Mouse (Mus musculus) intestine, embryonic 14.5 days (tissue): ENCODE data around the gene Tenm3. TPM values are rescaled to one million over a fixed set of nuclear protein-coding genes. Genes with fewer than 3 reads are reported as not detected.

ENCODE experiments used
- ATAC-seq: fragments of 200-750 bp; cut with Nextera tagmentation; replicated peaks from 2 replicates; pipeline ENCODE4 v1.8.0; 2017; ENCODE audit warnings: low read depth, moderate number of reproducible peaks, moderate TSS enrichment, moderate library complexity; ENCODE audit not compliant: low FRiP score, low TSS enrichment
- DNase-seq: peaks from one replicate; pipeline ENCODE4 v3.0.0-alpha.2; 2018; ENCODE audit warnings: low spot score
- H3K27ac ChIP-seq: fragments of 300-500 bp; sonication (generic); 2 replicates; pipeline ENCODE4 v1.5.1; 2014; ENCODE audit warnings: low read depth, mild to moderate bottlenecking, control low read depth
- H3K27me3 ChIP-seq: fragments of 300-500 bp; sonication (generic); replicated peaks from 2 replicates; pipeline ENCODE4 v1.6.1; 2014; ENCODE audit warnings: low read length, control low read depth; ENCODE audit not compliant: control insufficient read depth, insufficient read depth
- H3K36me3 ChIP-seq: fragments of 300-500 bp; sonication (generic); 2 replicates; pipeline ENCODE4 v1.6.1; 2014; ENCODE audit warnings: low read length, control low read depth; ENCODE audit not compliant: control insufficient read depth, insufficient read depth
- H3K4me1 ChIP-seq: fragments of 300-500 bp; sonication (generic); replicated peaks from 2 replicates; pipeline ENCODE4 v1.6.1; 2014; ENCODE audit warnings: low read length, control low read depth, mixed read lengths; ENCODE audit not compliant: control insufficient read depth, insufficient read depth
- H3K4me2 ChIP-seq: fragments of 300-500 bp; sonication (generic); 2 replicates; pipeline ENCODE4 v1.6.1; 2014; ENCODE audit warnings: low read length
- H3K4me3 ChIP-seq: fragments of 300-500 bp; sonication (generic); 2 replicates; pipeline ENCODE4 v1.5.1; 2014; ENCODE audit warnings: low read depth, low read length, control low read depth, mixed read lengths
- H3K9ac ChIP-seq: fragments of 300-500 bp; sonication (generic); 2 replicates; pipeline ENCODE4 v1.6.1; 2014; ENCODE audit warnings: mild to moderate bottlenecking, low read length
- H3K9me3 ChIP-seq: fragments of 300-500 bp; sonication (generic); 2 replicates; pipeline ENCODE4 v1.6.1; 2016; ENCODE audit warnings: low read length, control low read depth; ENCODE audit not compliant: control insufficient read depth
- WGBS: fragments of 180-500 bp; shearing (Covaris S2); extraction: QIAGEN DNeasy Blood & Tissue Kit; methylation state at CpG from one replicate; pipeline ENCODE4 v1.1.7; 2014; 5-methylcytosine and 5-hydroxymethylcytosine counted together
- polyA plus RNA-seq: library from polyadenylated mRNA; unstranded; fragments of >200 nt; fragmentation: Nextera tagmentation; extraction: Ambion mirVana; gene quantifications from 2 replicates; pipeline ENCODE4 v1.2.1, GENCODE M21; 2014

Tenm3 gene
- polyA plus RNA-seq, 1 experiment from 2014 or later: 32.1 TPM

DNA sequence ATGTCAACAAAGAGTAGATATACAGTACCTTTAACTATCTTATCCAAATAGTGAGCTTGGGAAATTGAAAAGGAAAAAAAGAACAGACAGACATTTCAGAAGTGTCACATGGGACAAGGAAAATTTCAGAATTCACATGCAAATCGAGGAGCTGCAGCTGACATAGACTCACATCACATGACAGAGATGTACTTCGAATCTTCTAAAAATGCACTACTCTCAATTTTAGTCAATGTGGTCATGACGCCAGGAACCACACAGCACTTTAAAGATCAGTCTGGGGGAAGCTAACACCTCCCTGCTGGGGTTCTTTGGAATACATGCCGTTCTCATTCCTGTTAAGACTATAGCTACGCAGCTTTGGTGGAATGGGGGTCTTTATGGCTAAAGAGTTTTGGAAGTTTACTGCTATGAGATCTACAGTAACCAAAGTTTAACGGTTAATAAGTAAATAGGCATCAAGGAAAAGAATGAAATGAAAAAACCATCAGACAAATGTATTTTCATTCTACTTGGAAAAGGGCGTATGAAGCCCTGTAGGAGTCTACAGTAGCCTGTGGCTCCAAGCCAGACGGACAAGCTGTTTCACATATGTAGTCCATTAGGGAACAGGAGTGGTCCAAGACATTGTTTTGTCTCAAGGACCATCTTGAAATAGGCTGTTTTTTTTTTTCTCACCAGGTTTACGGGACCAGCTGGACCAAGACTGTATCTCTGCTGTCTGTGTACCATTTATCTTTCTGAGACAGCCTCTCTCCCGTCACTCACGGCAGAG, 530.4 kb downstream of the Tenm3 start:
- ATAC-seq: no peak
- Histone ChIP-seq H3K27ac (no peak overlapping the region), H3K36me3 (0 out of 2 replicates have a peak, but pooled peaks cover 8% of the 10 kb centered on the region), H3K4me2 (no peak overlapping the region), H3K27me3 (no peaks in the 10 kb centered on the region), H3K9ac (no peak overlapping the region), H3K4me1 (peaks cover 14% of the 10 kb centered on the region), H3K4me3 (no peak overlapping the region), H3K9me3 (no peaks in the 10 kb centered on the region)
- no peak for DNase-seq
- WGBS: 72% methylated on average over 11 of the region's 11 CpGs

GRCm38 (mm10) chr8:48311706-48312105, 532.0 kb downstream of the Tenm3 start:
- Histone ChIP-seq H3K4me3 (no peak overlapping the region), H3K36me3 (0 out of 2 replicates have a peak, but pooled peaks cover 3% of the 10 kb centered on the region), H3K27me3 (no peaks in the 10 kb centered on the region), H3K4me2 (no peak overlapping the region), H3K9me3 (no peaks in the 10 kb centered on the region), H3K27ac (no peak overlapping the region), H3K4me1 (peaks cover 14% of the 10 kb centered on the region), H3K9ac (no peak overlapping the region)
- 83% methylated on average over 3 of the region's 3 CpGs for WGBS
- no peak for ATAC-seq
- DNase-seq: peak; percentile 48

DNA sequence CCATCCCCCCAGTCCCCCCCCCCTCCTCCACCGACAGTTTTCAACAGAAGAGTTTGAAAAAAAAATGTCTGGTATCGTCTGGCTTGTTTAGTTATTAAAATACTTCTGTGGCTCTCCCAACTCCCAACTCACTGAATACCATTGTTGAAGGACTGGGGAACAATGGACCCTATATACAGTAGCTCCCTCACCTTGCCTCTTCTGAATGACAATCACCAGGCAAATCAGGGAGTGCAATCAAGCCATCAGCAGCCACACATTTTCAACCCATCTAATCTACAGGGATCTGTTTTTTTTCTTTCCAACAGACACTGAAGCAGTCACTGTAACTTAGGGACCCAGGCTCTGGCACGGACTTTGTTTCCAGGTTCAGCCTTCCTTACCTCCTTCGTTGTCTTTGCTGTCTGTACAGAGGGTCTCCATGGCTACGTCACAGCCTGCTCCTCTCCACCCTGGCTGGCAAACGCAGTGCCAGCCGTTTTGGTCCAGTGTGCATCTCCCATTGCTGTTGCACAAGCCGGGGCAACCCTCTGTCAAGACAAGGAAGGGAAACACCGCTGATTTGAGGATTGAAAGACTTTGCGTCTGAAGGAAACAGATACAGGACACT, 533.4 kb downstream of the Tenm3 start:
- peaks cover 14% of the 10 kb centered on the region for H3K4me1 ChIP-seq
- no peak overlapping the region for H3K9ac ChIP-seq
- no peaks in the 10 kb centered on the region for H3K36me3 ChIP-seq
- H3K27ac ChIP-seq: no peak overlapping the region
- ATAC-seq (no peak), DNase-seq (peak; percentile 38)
- H3K9me3 ChIP-seq: no peaks in the 10 kb centered on the region
- H3K4me3 ChIP-seq: no peak overlapping the region
- 52% methylated on average over 10 of the region's 10 CpGs for WGBS
- no peak overlapping the region for H3K4me2 ChIP-seq
- no peaks in the 10 kb centered on the region for H3K27me3 ChIP-seq

DNA sequence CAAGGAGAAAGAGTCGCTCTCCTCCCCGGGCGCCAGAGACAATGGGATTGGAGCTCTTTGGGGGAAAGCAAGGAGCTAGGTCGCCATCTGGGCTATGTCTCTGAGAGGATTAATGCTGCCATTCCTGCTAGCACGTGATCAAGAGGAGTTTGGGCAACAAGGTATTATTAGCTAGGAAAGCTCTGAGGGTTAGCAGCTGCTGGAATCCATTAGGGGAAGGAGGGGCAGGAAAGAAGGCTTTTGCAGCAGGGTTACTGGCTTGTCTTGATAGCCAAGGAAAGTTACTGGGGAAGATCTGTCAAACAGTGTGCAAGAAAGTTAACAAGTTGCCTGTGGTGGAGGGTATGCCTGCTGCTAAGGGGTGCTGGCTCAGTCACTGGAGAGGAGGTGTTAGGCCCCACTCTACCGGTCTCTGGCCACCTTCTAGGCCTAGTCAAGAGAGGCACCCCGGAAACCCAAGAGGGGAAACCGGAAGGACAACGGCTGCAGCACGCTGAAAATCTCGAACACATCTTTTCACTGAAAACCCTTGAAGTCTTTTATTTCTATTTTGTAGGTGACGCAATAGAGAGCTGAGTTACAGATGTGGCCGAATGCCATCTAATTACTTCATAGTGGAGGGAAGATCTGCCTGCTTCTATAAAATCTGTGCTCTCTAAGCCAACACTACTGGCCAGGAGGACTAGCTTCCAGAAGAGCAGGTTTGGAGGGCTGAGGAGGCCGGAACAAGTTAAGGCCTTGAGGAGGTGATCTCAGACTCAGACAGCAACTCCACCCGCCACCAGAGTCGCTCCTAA, 534.4 kb downstream of the Tenm3 start:
- ATAC-seq: peak; percentile 66
- WGBS: 44% methylated on average over 16 of the region's 16 CpGs
- H3K27ac ChIP-seq: peak overlapping the region; percentile 52

GRCm38 (mm10) chr8:48304224-48304623, 539.5 kb downstream of the Tenm3 start:
- Histone ChIP-seq H3K4me2 (no peak overlapping the region), H3K27me3 (no peaks in the 10 kb centered on the region), H3K36me3 (0 out of 2 replicates have a peak, but pooled peaks cover 3% of the 10 kb centered on the region), H3K4me1 (peaks cover 17% of the 10 kb centered on the region), H3K27ac (no peak overlapping the region), H3K4me3 (no peak overlapping the region), H3K9me3 (no peaks in the 10 kb centered on the region), H3K9ac (no peak overlapping the region)
- ATAC-seq (no peak), DNase-seq (no peak)
- WGBS: 49% methylated on average over 7 of the region's 7 CpGs

More for the DNA sequence above, 534.4 kb downstream of the Tenm3 start:
- Histone ChIP-seq H3K9ac (no peak overlapping the region), H3K4me2 (no peak overlapping the region), H3K36me3 (no peaks in the 10 kb centered on the region), H3K4me3 (no peak overlapping the region), H3K27me3 (no peaks in the 10 kb centered on the region), H3K9me3 (no peaks in the 10 kb centered on the region), H3K4me1 (peaks cover 14% of the 10 kb centered on the region)
- DNase-seq: peak; percentile 62

DNA sequence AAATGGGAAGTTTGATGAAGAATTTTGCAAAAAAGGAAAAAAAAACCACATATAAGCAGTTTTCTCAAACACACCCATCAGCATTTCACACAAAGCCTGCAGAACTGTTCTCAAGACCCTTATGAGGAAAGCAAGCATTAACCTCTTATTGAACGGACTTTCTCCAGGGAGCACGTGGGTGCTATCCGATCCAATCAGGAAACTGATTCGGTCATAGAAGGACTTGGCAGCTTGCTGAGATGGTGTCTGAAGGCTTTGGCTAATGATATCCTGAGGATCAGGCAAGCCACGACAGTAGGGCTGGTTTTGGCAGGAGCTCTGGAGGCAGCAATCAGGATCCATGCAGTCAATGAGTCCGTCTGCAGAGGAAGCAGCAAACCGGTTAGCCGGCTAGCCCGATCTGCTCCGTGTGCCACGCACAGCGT, 543.1 kb downstream of the Tenm3 start:
- DNase-seq: peak; percentile 53
- no peak for ATAC-seq
- Histone ChIP-seq H3K27ac (no peak overlapping the region), H3K9ac (no peak overlapping the region), H3K4me1 (peaks cover 13% of the 10 kb centered on the region), H3K27me3 (no peaks in the 10 kb centered on the region), H3K36me3 (peaks cover 36% of the 10 kb centered on the region), H3K4me2 (no peak overlapping the region), H3K9me3 (no peaks in the 10 kb centered on the region), H3K4me3 (no peak overlapping the region)
- 61% methylated on average over 12 of the region's 12 CpGs for WGBS

GRCm38 (mm10) chr8:48300061-48300460, 543.7 kb downstream of the Tenm3 start:
- WGBS: 36% methylated on average over 8 of the region's 8 CpGs
- H3K4me3 ChIP-seq: no peak overlapping the region
- no peaks in the 10 kb centered on the region for H3K27me3 ChIP-seq
- DNase-seq (peak; percentile 50), ATAC-seq (no peak)
- no peak overlapping the region for H3K27ac ChIP-seq
- no peaks in the 10 kb centered on the region for H3K9me3 ChIP-seq
- no peak overlapping the region for H3K4me2 ChIP-seq
- H3K9ac ChIP-seq: no peak overlapping the region
- peaks cover 41% of the 10 kb centered on the region for H3K36me3 ChIP-seq
- H3K4me1 ChIP-seq: peaks cover 13% of the 10 kb centered on the region

GRCm38 (mm10) chr8:48299341-48299740, 544.4 kb downstream of the Tenm3 start:
- Histone ChIP-seq H3K27ac (no peak overlapping the region), H3K9me3 (no peaks in the 10 kb centered on the region), H3K27me3 (no peaks in the 10 kb centered on the region), H3K4me2 (no peak overlapping the region), H3K4me1 (peaks cover 13% of the 10 kb centered on the region), H3K36me3 (peaks cover 42% of the 10 kb centered on the region), H3K4me3 (no peak overlapping the region), H3K9ac (no peak overlapping the region)
- DNase-seq (peak; percentile 49), ATAC-seq (no peak)
- WGBS: 67% methylated on average over 12 of the region's 12 CpGs
